Comparison of ENCODE assay signal across 8 mouse cellular contexts in the genomic region with DNA sequence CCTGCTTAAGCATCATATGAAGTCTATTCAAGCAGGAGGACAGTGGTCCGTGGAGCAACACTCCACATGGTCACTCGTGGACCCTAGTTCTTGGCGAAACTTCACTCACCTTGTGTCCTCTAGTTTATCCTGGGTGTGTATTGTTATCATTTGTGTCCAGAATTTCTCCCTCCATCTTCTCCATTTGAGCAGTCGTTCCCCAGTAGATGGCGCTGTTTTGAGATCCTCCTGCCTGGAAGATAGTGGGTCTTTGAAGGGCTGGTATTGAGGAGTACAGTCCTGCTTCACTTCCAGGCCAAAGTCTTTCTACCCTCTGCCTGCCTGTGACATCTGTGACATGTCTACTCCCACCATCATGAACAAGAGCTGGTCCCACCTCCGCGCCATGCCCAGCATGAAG.
DNase-seq lines count a peak whose midpoint lies in the region; ATAC-seq lines count a peak whose summit lies in the region.

No protein-coding gene starts in this region.

- WGBS in limb, embryonic 13.5 days, result 61% methylated on average over 7 of the region's 7 CpGs
- WGBS in forebrain, embryonic 11.5 days, result 54% methylated on average over 7 of the region's 7 CpGs

- peak; percentile 19 for DNase-seq in heart, adult 8-10 months (ENCODE audit: low spot score)
- DNase-seq in heart, adult 9 months (ENCODE audit: low spot score in 2 of 2), result no peak
- DNase-seq in right cerebral cortex, postnatal 14 days, result peak; percentile 23
- no peak for DNase-seq in right cerebral cortex, postnatal 36 days (ENCODE audit: low spot score in 2 of 2)
- DNase-seq in thymus, postnatal 14 days, result peak; percentile 35
- DNase-seq in forebrain, embryonic 11.5 days (ENCODE audit: low spot score), result no peak

- no peak overlapping the region for H3K4me3 ChIP-seq in limb, embryonic 13.5 days
- H3K4me3 ChIP-seq in forebrain, embryonic 11.5 days (ENCODE audit: low read depth, low read length), result no peak overlapping the region

- no peaks in the 10 kb centered on the region for H3K27me3 ChIP-seq in limb, embryonic 13.5 days
- no peaks in the 10 kb centered on the region for H3K27me3 ChIP-seq in forebrain, embryonic 11.5 days (ENCODE audit: control insufficient read depth, insufficient read depth, low read length)

- peaks cover 30% of the 10 kb centered on the region for H3K4me1 ChIP-seq in limb, embryonic 13.5 days
- no peaks in the 10 kb centered on the region for H3K4me1 ChIP-seq in forebrain, embryonic 11.5 days (replicated peaks; ENCODE audit: control insufficient read depth, insufficient read depth, low read length)

- peak; percentile 71; the same call in 1 of the 2 replicates for ATAC-seq in common myeloid progenitor, adult 5-6 weeks (replicated peaks; ENCODE audit: low read depth, poor library complexity, severe bottlenecking)
- no peak for ATAC-seq in limb, embryonic 13.5 days (ENCODE audit: low FRiP score, low read depth)
- ATAC-seq in forebrain, embryonic 11.5 days (replicated peaks; ENCODE audit: low FRiP score), result no peak

- H3K36me3 ChIP-seq in limb, embryonic 13.5 days, result no peaks in the 10 kb centered on the region
- no peaks in the 10 kb centered on the region for H3K36me3 ChIP-seq in forebrain, embryonic 11.5 days (ENCODE audit: control insufficient read depth, insufficient read depth, low read length)

- no peak overlapping the region for H3K4me2 ChIP-seq in limb, embryonic 13.5 days (replicated peaks)
- no peak overlapping the region for H3K4me2 ChIP-seq in forebrain, embryonic 11.5 days (ENCODE audit: low read depth, low read length, severe bottlenecking)

- no peak overlapping the region for H3K9ac ChIP-seq in limb, embryonic 13.5 days
- H3K9ac ChIP-seq in forebrain, embryonic 11.5 days (ENCODE audit: low read length), result no peak overlapping the region

- peak overlapping the region; percentile 39; the same call in 1 of the 2 replicates for H3K27ac ChIP-seq in limb, embryonic 13.5 days
- H3K27ac ChIP-seq in forebrain, embryonic 11.5 days (ENCODE audit: low read depth, low read length), result no peak overlapping the region

- no peaks in the 10 kb centered on the region for H3K9me3 ChIP-seq in limb, embryonic 13.5 days
- H3K9me3 ChIP-seq in forebrain, embryonic 11.5 days (ENCODE audit: control insufficient read depth, low read length), result no peaks in the 10 kb centered on the region

Comparison
In these comparisons a context has a peak if more than half of its experiments do, and no peak if none do; other contexts are left out.
1. DNase-seq: peak in heart, adult 8-10 months (single experiment), right cerebral cortex, postnatal 14 days (single experiment) and thymus, postnatal 14 days (single experiment); none in heart, adult 9 months (0 of 2), right cerebral cortex, postnatal 36 days (0 of 2) and forebrain, embryonic 11.5 days (single experiment).